Mouse (Mus musculus) testis, adult 2 months (tissue): ENCODE measurements at regions not wholly inside any gene's neighbourhood (a gene's known extent, or its start where the extent isn't known, plus 50 kb on each side); places are given as distances from the start of the nearest gene placed in this dataset.

Experiments used
- CTCF ChIP-seq: fragments of 200-500 bp; IDR thresholded peaks from 2 replicates; pipeline ENCODE4 v1.5.1; 2012; ENCODE audit warnings: low read depth, mild to moderate bottlenecking, inconsistent platforms, low read length, moderate library complexity; ENCODE audit not compliant: control insufficient read depth, insufficient read depth, insufficient replicate concordance
- POLR2A ChIP-seq: fragments of 200-500 bp; IDR thresholded peaks from 2 replicates; pipeline ENCODE4 v1.6.1; 2012; ENCODE audit warnings: low read depth, mild to moderate bottlenecking, inconsistent platforms, low read length, moderate library complexity; ENCODE audit not compliant: control insufficient read depth

DNA sequence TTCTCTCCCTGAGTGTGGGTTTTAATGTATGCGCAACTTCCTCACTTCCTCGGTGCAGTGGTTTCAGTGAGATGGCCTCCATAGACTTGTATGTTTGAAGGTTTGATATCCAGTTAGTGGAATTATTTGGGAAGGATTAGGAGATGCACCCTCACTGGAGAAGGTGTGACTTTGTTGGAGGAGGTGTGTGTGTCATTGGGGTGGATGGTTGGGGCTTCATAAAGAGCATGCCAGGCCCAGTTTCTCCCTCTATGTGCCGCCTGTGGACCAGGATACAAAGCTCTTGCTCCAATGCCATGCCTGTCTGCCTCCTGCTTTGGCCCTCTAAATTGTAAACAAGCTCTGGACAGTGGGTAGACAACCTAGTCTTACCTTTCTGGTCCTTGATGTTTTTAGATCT lies 84.0 kb downstream of the Tm2d3 start:
- TF ChIP-seq POLR2A (no peak), CTCF (no peak)
